Mouse (Mus musculus) kidney, embryonic 15.5 days (tissue): ENCODE data around the gene Scube3. TPM values are rescaled to one million over a fixed set of nuclear protein-coding genes. Genes with fewer than 3 reads are reported as not detected.

Experiments used
- ATAC-seq: fragments of 200-750 bp; cut with Nextera tagmentation; replicated peaks from 2 replicates; pipeline ENCODE4 v1.8.0; 2017; ENCODE audit warnings: moderate TSS enrichment; ENCODE audit not compliant: low FRiP score
- H3K27ac ChIP-seq: fragments of 300-500 bp; sonication (generic); 2 replicates; pipeline ENCODE4 v1.5.1; 2015; ENCODE audit warnings: mild to moderate bottlenecking, inconsistent platforms
- H3K27me3 ChIP-seq: fragments of 300-500 bp; sonication (generic); 2 replicates; pipeline ENCODE4 v1.6.1; 2015; ENCODE audit warnings: inconsistent platforms
- H3K36me3 ChIP-seq: fragments of 300-500 bp; sonication (generic); 2 replicates; pipeline ENCODE4 v1.6.1; 2015; ENCODE audit warnings: inconsistent platforms
- H3K4me1 ChIP-seq: fragments of 300-500 bp; sonication (generic); 2 replicates; pipeline ENCODE4 v1.6.1; 2015; ENCODE audit warnings: inconsistent platforms
- H3K4me2 ChIP-seq: fragments of 300-500 bp; sonication (generic); 2 replicates; pipeline ENCODE4 v1.6.1; 2015; ENCODE audit warnings: moderate library complexity, mild to moderate bottlenecking, inconsistent platforms
- H3K4me3 ChIP-seq: fragments of 300-500 bp; sonication (generic); replicated peaks from 2 replicates; pipeline ENCODE4 v1.5.1; 2015; ENCODE audit warnings: mild to moderate bottlenecking, inconsistent platforms
- H3K9ac ChIP-seq: fragments of 300-500 bp; sonication (generic); 2 replicates; pipeline ENCODE4 v1.6.1; 2015; ENCODE audit warnings: mild to moderate bottlenecking, inconsistent platforms
- H3K9me3 ChIP-seq: fragments of 300-500 bp; sonication (generic); replicated peaks from 2 replicates; pipeline ENCODE4 v1.6.1; 2016; ENCODE audit warnings: inconsistent platforms
- WGBS: fragments of 180-500 bp; shearing (Covaris S2); methylation state at CpG from one replicate; pipeline ENCODE4 v1.1.7; 2015; ENCODE audit warnings: mixed read lengths; 5-methylcytosine and 5-hydroxymethylcytosine counted together
- polyA plus RNA-seq: library from polyadenylated mRNA; unstranded; fragments of >200 nt; fragmentation: Nextera tagmentation; extraction: Ambion mirVana; gene quantifications from 2 replicates; pipeline ENCODE4 v1.2.1, GENCODE M21; 2015

The Scube3 gene
- polyA plus RNA-seq, 1 experiment from 2014 or later, result 17.7 TPM

- H3K4me1 ChIP-seq, result peaks cover 43% of the 10 kb centered on the region
- ATAC-seq, result 0 out of 2 replicates have a peak, but pooled peaks have one; percentile 37
- H3K27me3 ChIP-seq, result no peaks in the 10 kb centered on the region; the same call in 1 of the 2 replicates
- no peak overlapping the region for H3K4me2 ChIP-seq
- no peaks in the 10 kb centered on the region for H3K9me3 ChIP-seq
- 12% methylated on average over 14 of the region's 14 CpGs for WGBS
- H3K36me3 ChIP-seq, result no peaks in the 10 kb centered on the region
- peak overlapping the region; percentile 51 for H3K27ac ChIP-seq
- no peak overlapping the region for H3K9ac ChIP-seq
- H3K4me3 ChIP-seq, result no peak overlapping the region
Measured at GRCm38 (mm10) chr17:28107275-28107674, 34.7 kb upstream of the Scube3 start.

- Histone ChIP-seq H3K9me3 (no peaks in the 10 kb centered on the region), H3K36me3 (no peaks in the 10 kb centered on the region), H3K4me2 (no peak overlapping the region), H3K9ac (no peak overlapping the region), H3K4me1 (peaks cover 17% of the 10 kb centered on the region), H3K4me3 (no peak overlapping the region), H3K27me3 (no peaks in the 10 kb centered on the region), H3K27ac (no peak overlapping the region)
- 86% methylated on average over 8 of the region's 8 CpGs for WGBS
- no peak for ATAC-seq
Measured at GRCm38 (mm10) chr17:28112266-28112665, 29.7 kb upstream of the Scube3 start.

- Histone ChIP-seq H3K4me3 (no peak overlapping the region), H3K36me3 (no peaks in the 10 kb centered on the region), H3K9me3 (no peaks in the 10 kb centered on the region), H3K27me3 (no peaks in the 10 kb centered on the region), H3K9ac (no peak overlapping the region), H3K27ac (no peak overlapping the region), H3K4me1 (no peaks in the 10 kb centered on the region), H3K4me2 (no peak overlapping the region)
- ATAC-seq, result no peak
- WGBS, result 88% methylated on average over 9 of the region's 9 CpGs
Measured at GRCm38 (mm10) chr17:28116335-28116734, 25.6 kb upstream of the Scube3 start.

GRCm38 (mm10) chr17:28117451-28118209 is 24.3 kb upstream of the Scube3 start:
- H3K4me3 ChIP-seq, result no peak overlapping the region
- H3K9ac ChIP-seq, result no peak overlapping the region
- no peak overlapping the region for H3K27ac ChIP-seq
- H3K4me1 ChIP-seq, result no peaks in the 10 kb centered on the region
- ATAC-seq, result no peak
- H3K4me2 ChIP-seq, result no peak overlapping the region
- 60% methylated on average over 19 of the region's 19 CpGs for WGBS
- no peaks in the 10 kb centered on the region for H3K9me3 ChIP-seq
- H3K36me3 ChIP-seq, result no peaks in the 10 kb centered on the region
- H3K27me3 ChIP-seq, result no peaks in the 10 kb centered on the region; the same call in 1 of the 2 replicates

- H3K4me3 ChIP-seq, result no peak overlapping the region
- no peaks in the 10 kb centered on the region; the same call in 1 of the 2 replicates for H3K27me3 ChIP-seq
- no peak overlapping the region for H3K9ac ChIP-seq
- no peak for ATAC-seq
- no peak overlapping the region for H3K27ac ChIP-seq
- no peak overlapping the region for H3K4me2 ChIP-seq
- H3K9me3 ChIP-seq, result no peaks in the 10 kb centered on the region
- peaks cover 3% of the 10 kb centered on the region; the same call in 1 of the 2 replicates for H3K4me1 ChIP-seq
- H3K36me3 ChIP-seq, result no peaks in the 10 kb centered on the region
- 82% methylated on average over 5 of the region's 5 CpGs for WGBS
Measured at GRCm38 (mm10) chr17:28120460-28120859, 21.5 kb upstream of the Scube3 start.

- H3K36me3 ChIP-seq, result no peaks in the 10 kb centered on the region
- H3K4me2 ChIP-seq, result no peak overlapping the region
- H3K27me3 ChIP-seq, result no peaks in the 10 kb centered on the region; the same call in 1 of the 2 replicates
- no peak overlapping the region for H3K9ac ChIP-seq
- peaks cover 3% of the 10 kb centered on the region; the same call in 1 of the 2 replicates for H3K4me1 ChIP-seq
- H3K4me3 ChIP-seq, result no peak overlapping the region
- WGBS, result 76% methylated on average over 13 of the region's 13 CpGs
- no peaks in the 10 kb centered on the region for H3K9me3 ChIP-seq
- ATAC-seq, result no peak
- H3K27ac ChIP-seq, result no peak overlapping the region
Measured at GRCm38 (mm10) chr17:28122949-28123348, 19.0 kb upstream of the Scube3 start.

- Histone ChIP-seq H3K9ac (no peak overlapping the region), H3K27ac (no peak overlapping the region), H3K4me1 (peaks cover 3% of the 10 kb centered on the region; the same call in 1 of the 2 replicates), H3K36me3 (no peaks in the 10 kb centered on the region), H3K27me3 (no peaks in the 10 kb centered on the region; the same call in 1 of the 2 replicates), H3K4me2 (no peak overlapping the region), H3K9me3 (no peaks in the 10 kb centered on the region), H3K4me3 (no peak overlapping the region)
- ATAC-seq, result no peak
- 51% methylated on average over 7 of the region's 7 CpGs for WGBS
Measured at GRCm38 (mm10) chr17:28123627-28124026, 18.3 kb upstream of the Scube3 start.

GRCm38 (mm10) chr17:28124368-28124767 is 17.6 kb upstream of the Scube3 start:
- H3K27me3 ChIP-seq, result no peaks in the 10 kb centered on the region; the same call in 1 of the 2 replicates
- H3K27ac ChIP-seq, result no peak overlapping the region
- ATAC-seq, result no peak
- H3K4me2 ChIP-seq, result no peak overlapping the region
- no peaks in the 10 kb centered on the region for H3K9me3 ChIP-seq
- no peak overlapping the region for H3K9ac ChIP-seq
- peaks cover 3% of the 10 kb centered on the region; the same call in 1 of the 2 replicates for H3K4me1 ChIP-seq
- no peak overlapping the region for H3K4me3 ChIP-seq
- no peaks in the 10 kb centered on the region for H3K36me3 ChIP-seq
- WGBS, result 58% methylated on average over 8 of the region's 8 CpGs

GRCm38 (mm10) chr17:28129796-28130195 is 12.1 kb upstream of the Scube3 start:
- peaks cover 17% of the 10 kb centered on the region for H3K4me1 ChIP-seq
- H3K27me3 ChIP-seq, result no peaks in the 10 kb centered on the region
- H3K4me2 ChIP-seq, result no peak overlapping the region
- no peak for ATAC-seq
- no peak overlapping the region for H3K4me3 ChIP-seq
- no peak overlapping the region for H3K27ac ChIP-seq
- no peaks in the 10 kb centered on the region for H3K9me3 ChIP-seq
- H3K9ac ChIP-seq, result no peak overlapping the region
- WGBS, result 93% methylated on average over 5 of the region's 5 CpGs
- no peaks in the 10 kb centered on the region for H3K36me3 ChIP-seq

- Histone ChIP-seq H3K9me3 (no peaks in the 10 kb centered on the region), H3K27me3 (no peaks in the 10 kb centered on the region), H3K4me1 (peaks cover 19% of the 10 kb centered on the region), H3K36me3 (no peaks in the 10 kb centered on the region), H3K9ac (no peak overlapping the region), H3K4me3 (no peak overlapping the region), H3K27ac (no peak overlapping the region), H3K4me2 (no peak overlapping the region)
- no peak for ATAC-seq
- 71% methylated on average over 5 of the region's 5 CpGs for WGBS
Measured at GRCm38 (mm10) chr17:28130391-28131125, 11.4 kb upstream of the Scube3 start.

- peaks cover 22% of the 10 kb centered on the region for H3K4me1 ChIP-seq
- H3K4me3 ChIP-seq, result no peak overlapping the region
- H3K9me3 ChIP-seq, result no peaks in the 10 kb centered on the region
- H3K9ac ChIP-seq, result no peak overlapping the region
- H3K36me3 ChIP-seq, result no peaks in the 10 kb centered on the region
- no peak overlapping the region for H3K27ac ChIP-seq
- no peak for ATAC-seq
- H3K27me3 ChIP-seq, result no peaks in the 10 kb centered on the region
- H3K4me2 ChIP-seq, result no peak overlapping the region
Measured at GRCm38 (mm10) chr17:28131156-28131555, 10.8 kb upstream of the Scube3 start.

GRCm38 (mm10) chr17:28133193-28133592 is 8.7 kb upstream of the Scube3 start:
- ATAC-seq, result no peak; the same call in 1 of the 2 replicates
- no peak overlapping the region for H3K9ac ChIP-seq
- WGBS, result 5% methylated on average over 14 of the region's 14 CpGs
- H3K4me3 ChIP-seq, result no peak overlapping the region
- peak overlapping the region; percentile 24; the same call in 1 of the 2 replicates for H3K4me2 ChIP-seq
- no peaks in the 10 kb centered on the region for H3K9me3 ChIP-seq
- no peaks in the 10 kb centered on the region for H3K36me3 ChIP-seq
- no peaks in the 10 kb centered on the region for H3K27me3 ChIP-seq
- H3K4me1 ChIP-seq, result peaks cover 30% of the 10 kb centered on the region
- no peak overlapping the region for H3K27ac ChIP-seq
